Mouse (Mus musculus) forebrain, embryonic 11.5 days (tissue): Measurements from ENCODE around the gene Nprl3. TPM values are rescaled to one million over a fixed set of nuclear protein-coding genes. Genes with fewer than 3 reads are reported as not detected.
A peak's percentile ranks its signal among the peaks of the same experiment; 100 is the strongest.

ENCODE experiments used
- ATAC-seq: fragments of 200-750 bp; cut with Nextera tagmentation; replicated peaks from 2 replicates; pipeline ENCODE4 v1.8.0; 2017; ENCODE audit warnings: moderate TSS enrichment; ENCODE audit not compliant: low FRiP score
- DNase-seq: peaks from one replicate; pipeline ENCODE4 v3.0.0-alpha.2; 2017; ENCODE audit warnings: low spot score
- H3K27ac ChIP-seq: fragments of 300-500 bp; sonication (generic); 2 replicates; pipeline ENCODE4 v1.5.1; 2014; ENCODE audit warnings: low read depth, low read length
- H3K27me3 ChIP-seq: fragments of 300-500 bp; sonication (generic); 2 replicates; pipeline ENCODE4 v1.6.1; 2014; ENCODE audit warnings: mild to moderate bottlenecking, low read length, mixed read lengths; ENCODE audit not compliant: control insufficient read depth, insufficient read depth
- H3K36me3 ChIP-seq: fragments of 300-500 bp; sonication (generic); 2 replicates; pipeline ENCODE4 v1.6.1; 2014; ENCODE audit warnings: mild to moderate bottlenecking, low read length, moderate library complexity, mixed read lengths; ENCODE audit not compliant: control insufficient read depth, insufficient read depth
- H3K4me1 ChIP-seq: fragments of 300-500 bp; sonication (generic); replicated peaks from 2 replicates; pipeline ENCODE4 v1.6.1; 2014; ENCODE audit warnings: low read length, mixed read lengths; ENCODE audit not compliant: control insufficient read depth, insufficient read depth
- H3K4me2 ChIP-seq: fragments of 300-500 bp; sonication (generic); 2 replicates; pipeline ENCODE4 v1.6.1; 2014; ENCODE audit warnings: low read depth, mild to moderate bottlenecking, low read length, moderate library complexity, mixed read lengths; ENCODE audit not compliant: severe bottlenecking
- H3K4me3 ChIP-seq: fragments of 300-500 bp; sonication (generic); 2 replicates; pipeline ENCODE4 v1.5.1; 2014; ENCODE audit warnings: low read depth, low read length
- H3K9ac ChIP-seq: fragments of 300-500 bp; sonication (generic); 2 replicates; pipeline ENCODE4 v1.6.1; 2014; ENCODE audit warnings: low read length
- H3K9me3 ChIP-seq: fragments of 300-500 bp; sonication (generic); 2 replicates; pipeline ENCODE4 v1.6.1; 2016; ENCODE audit warnings: low read length, mixed read lengths; ENCODE audit not compliant: control insufficient read depth
- WGBS: fragments of 180-500 bp; shearing (Covaris S2); extraction: QIAGEN DNeasy Blood & Tissue Kit; methylation state at CpG from one replicate; pipeline ENCODE4 v1.1.7; 2014; 5-methylcytosine and 5-hydroxymethylcytosine counted together
- polyA plus RNA-seq: library from polyadenylated mRNA; unstranded; fragments of >200 nt; fragmentation: Nextera tagmentation; extraction: Ambion mirVana; gene quantifications from 2 replicates; pipeline ENCODE4 v1.2.1, GENCODE M21; 2014

Gene Nprl3
- polyA plus RNA-seq, 1 experiment from 2014 or later, result 44.5 TPM

DNA sequence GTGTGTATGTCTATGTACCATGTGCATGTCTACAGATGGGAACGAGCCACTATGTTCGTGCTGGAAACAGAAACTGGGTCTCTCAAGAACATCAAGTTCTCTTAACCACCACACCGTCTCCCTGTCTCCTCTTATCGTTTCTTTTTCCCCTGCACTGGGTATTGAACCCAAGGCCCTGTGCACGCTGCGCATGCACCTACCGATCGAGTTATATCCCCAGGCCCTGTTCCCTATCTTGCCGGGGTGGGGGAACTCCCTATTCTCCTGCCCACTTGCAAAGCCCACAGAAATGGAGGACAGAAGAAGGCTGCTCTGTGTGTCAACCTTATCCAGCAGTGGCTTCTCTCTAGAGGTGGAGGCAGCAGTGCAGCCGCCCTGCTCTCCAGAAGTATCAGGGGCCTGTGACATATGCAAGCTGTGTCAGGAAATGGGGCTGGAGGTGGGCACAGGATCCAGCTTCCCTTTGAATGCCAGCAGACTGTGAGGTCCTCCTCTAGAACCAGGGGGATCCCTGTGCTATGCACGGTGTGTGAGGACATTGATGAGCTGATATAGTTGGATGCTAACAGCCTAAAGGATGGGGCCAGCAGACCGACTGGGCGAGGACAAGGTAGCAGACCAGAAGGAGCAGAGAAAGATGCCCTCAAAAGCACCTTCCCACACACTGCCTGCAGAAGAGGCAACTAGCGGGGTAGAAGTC lies 69.1 kb downstream of the Nprl3 start:
- ATAC-seq, result no peak
- no peak overlapping the region for H3K9ac ChIP-seq
- no peak overlapping the region for H3K4me3 ChIP-seq
- DNase-seq, result peak; percentile 46
- no peaks in the 10 kb centered on the region for H3K9me3 ChIP-seq
- H3K4me2 ChIP-seq, result no peak overlapping the region
- no peak overlapping the region for H3K27ac ChIP-seq
- H3K27me3 ChIP-seq, result no peaks in the 10 kb centered on the region
- WGBS, result 71% methylated on average over 13 of the region's 14 CpGs
- no peaks in the 10 kb centered on the region for H3K36me3 ChIP-seq
- H3K4me1 ChIP-seq, result no peaks in the 10 kb centered on the region

DNA sequence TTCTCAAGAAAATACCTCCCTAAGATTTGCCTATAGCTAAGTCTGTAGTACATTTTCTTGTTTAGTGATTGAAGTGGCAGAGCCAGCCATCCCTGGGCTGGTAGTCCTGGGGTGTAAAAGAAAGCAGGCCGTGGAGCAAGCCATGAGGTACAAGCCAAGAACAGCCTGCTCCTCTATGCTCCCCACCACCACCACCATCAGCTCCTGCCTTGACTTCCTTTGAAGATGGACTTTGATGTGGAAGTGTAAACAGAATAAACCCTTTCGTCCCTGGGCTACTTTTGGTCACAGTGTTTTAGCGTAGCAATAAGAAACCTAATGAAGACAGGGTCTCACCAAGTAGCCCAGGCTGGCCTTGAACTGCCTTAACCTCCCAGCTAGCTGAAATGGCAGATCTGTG lies 69.7 kb downstream of the Nprl3 start:
- WGBS, result 76% methylated on average over 3 of the region's 3 CpGs
- DNase-seq, result peak; percentile 16
- H3K36me3 ChIP-seq, result no peaks in the 10 kb centered on the region

DNA sequence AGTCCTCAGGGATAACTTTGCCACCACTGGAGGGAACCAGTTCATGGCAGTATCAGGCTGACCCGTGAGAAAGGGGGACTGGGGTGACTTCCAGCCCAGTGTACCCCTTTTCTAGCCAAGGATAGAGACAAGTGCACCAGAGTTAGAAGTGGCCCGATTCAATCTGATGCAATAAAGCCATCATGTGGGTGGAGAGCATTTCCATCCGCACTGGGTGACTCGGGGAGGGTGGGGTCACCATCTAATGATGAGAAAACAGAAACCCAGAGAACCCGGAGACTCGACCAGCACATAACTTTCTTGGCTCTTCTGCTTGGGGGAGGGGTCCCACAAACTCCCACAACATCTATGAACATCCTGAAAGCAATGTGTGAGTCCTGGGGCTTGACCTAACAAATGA lies 70.8 kb downstream of the Nprl3 start:
- Histone ChIP-seq H3K4me2 (no peak overlapping the region), H3K4me3 (no peak overlapping the region), H3K27me3 (no peaks in the 10 kb centered on the region), H3K9ac (no peak overlapping the region), H3K36me3 (no peaks in the 10 kb centered on the region), H3K27ac (no peak overlapping the region), H3K4me1 (no peaks in the 10 kb centered on the region), H3K9me3 (no peaks in the 10 kb centered on the region)
- 82% methylated on average over 6 of the region's 6 CpGs for WGBS
- ATAC-seq, result no peak
- no peak for DNase-seq

More for the DNA sequence above, 69.7 kb downstream of the Nprl3 start:
- H3K4me3 ChIP-seq, result no peak overlapping the region
- no peak overlapping the region for H3K27ac ChIP-seq
- no peaks in the 10 kb centered on the region for H3K27me3 ChIP-seq
- ATAC-seq, result no peak
- no peaks in the 10 kb centered on the region for H3K9me3 ChIP-seq
- no peaks in the 10 kb centered on the region for H3K4me1 ChIP-seq
- no peak overlapping the region for H3K9ac ChIP-seq
- H3K4me2 ChIP-seq, result no peak overlapping the region

DNA sequence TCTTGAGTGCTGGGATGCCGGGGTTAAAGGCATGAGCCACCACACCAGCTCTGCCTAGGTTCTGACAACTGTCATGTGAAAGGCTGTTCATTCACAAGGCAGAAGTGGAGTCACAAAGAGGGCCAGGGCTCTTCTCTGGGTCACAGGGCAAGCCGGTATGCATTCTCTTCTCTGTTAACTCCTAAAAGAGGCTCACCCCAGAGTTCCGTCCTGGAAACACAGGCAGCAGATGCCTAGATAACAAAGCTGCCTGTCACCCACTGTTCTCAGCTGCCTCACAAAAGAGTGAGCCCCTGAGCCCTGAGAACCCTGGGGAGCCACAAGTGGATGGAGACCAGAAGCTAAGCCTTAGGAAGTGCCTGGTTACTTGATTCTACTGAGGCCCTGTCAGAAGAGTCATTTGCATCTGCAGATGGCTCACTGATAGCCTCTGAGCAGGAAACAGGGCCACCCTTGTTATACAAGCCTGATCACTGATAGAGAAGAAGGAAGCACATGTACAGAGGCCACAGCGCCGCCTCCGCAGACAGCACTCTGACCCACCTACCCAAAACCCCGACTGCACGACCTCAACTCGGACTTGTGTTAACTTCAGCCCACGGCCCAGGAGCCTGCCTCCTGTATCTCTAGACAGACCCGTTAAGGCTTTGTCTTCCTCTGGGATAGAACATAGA lies 71.5 kb downstream of the Nprl3 start:
- H3K27me3 ChIP-seq, result no peaks in the 10 kb centered on the region
- peak; percentile 39 for DNase-seq
- H3K4me3 ChIP-seq, result no peak overlapping the region
- no peaks in the 10 kb centered on the region for H3K4me1 ChIP-seq
- WGBS, result 31% methylated on average over 11 of the region's 11 CpGs
- H3K9me3 ChIP-seq, result no peaks in the 10 kb centered on the region
- no peaks in the 10 kb centered on the region for H3K36me3 ChIP-seq
- no peak overlapping the region for H3K4me2 ChIP-seq
- no peak overlapping the region for H3K27ac ChIP-seq
- no peak for ATAC-seq
- H3K9ac ChIP-seq, result no peak overlapping the region

DNA sequence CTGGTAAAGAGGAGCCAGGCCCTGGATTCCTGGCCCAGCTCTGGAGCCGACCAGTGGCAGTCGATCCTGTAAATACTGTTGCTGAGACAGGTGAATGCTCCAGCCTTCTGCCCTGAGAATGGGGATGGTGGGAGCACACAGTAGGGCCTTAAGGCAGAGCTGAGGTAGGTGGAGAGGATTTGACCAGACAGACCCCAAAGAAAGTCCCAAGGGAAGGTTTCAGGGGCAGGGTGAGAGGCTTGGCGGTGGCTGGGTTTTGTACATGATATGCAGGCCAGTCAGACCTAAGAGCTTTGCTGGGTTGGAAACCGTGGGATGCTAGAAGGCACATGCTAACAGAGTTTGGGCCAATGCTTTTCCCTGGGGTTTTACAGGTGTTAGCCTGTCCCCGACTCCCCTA lies 72.9 kb downstream of the Nprl3 start:
- Histone ChIP-seq H3K9me3 (no peaks in the 10 kb centered on the region), H3K9ac (no peak overlapping the region), H3K27ac (no peak overlapping the region), H3K4me2 (no peak overlapping the region), H3K36me3 (no peaks in the 10 kb centered on the region), H3K4me1 (no peaks in the 10 kb centered on the region), H3K27me3 (no peaks in the 10 kb centered on the region), H3K4me3 (no peak overlapping the region)
- ATAC-seq (no peak), DNase-seq (peak; percentile 29)
- 79% methylated on average over 5 of the region's 5 CpGs for WGBS

DNA sequence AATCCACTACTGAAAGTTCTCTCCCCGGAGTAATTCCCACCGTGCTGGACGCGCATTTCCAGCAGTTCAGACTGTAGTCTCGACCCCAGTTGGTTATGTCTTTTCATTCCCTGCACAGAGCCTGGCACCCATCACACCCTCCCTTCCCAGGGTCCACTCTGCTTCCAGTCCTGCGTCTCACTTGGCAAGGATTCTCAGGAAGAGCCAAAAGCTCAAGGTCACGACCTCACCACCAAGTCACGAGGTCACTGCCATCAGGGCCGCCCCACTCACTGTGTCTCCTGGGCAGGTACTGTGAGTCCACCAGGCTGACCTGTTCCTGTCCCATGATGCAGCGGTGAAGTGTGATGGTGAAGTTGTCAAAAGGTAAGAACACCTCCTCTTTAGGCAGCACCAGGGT lies 73.4 kb downstream of the Nprl3 start:
- H3K9ac ChIP-seq, result no peak overlapping the region
- no peak for ATAC-seq
- 89% methylated on average over 10 of the region's 10 CpGs for WGBS
- no peaks in the 10 kb centered on the region for H3K4me1 ChIP-seq
- no peak overlapping the region for H3K4me2 ChIP-seq
- H3K27me3 ChIP-seq, result no peaks in the 10 kb centered on the region
- H3K36me3 ChIP-seq, result no peaks in the 10 kb centered on the region
- DNase-seq, result peak; percentile 47
- H3K9me3 ChIP-seq, result no peaks in the 10 kb centered on the region
- no peak overlapping the region for H3K27ac ChIP-seq
- H3K4me3 ChIP-seq, result no peak overlapping the region

DNA sequence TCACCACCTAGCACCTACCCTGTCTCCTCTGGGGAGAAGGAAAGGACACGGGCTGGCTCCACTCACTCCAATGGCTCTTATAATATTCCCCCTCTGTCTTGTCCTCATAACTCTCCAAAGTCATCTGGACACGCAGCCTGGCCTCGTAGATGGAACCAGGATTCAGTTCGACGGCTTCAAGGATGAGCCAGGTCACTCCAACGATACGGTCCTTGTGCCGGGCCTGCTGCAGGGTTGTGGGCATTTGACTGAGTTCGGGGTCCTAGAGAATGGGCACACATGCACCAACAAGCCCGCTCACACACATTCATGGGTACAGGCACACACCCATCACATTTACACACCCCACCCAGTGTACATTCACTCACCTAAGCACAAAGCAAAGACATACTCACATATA lies 74.4 kb downstream of the Nprl3 start:
- no peaks in the 10 kb centered on the region for H3K27me3 ChIP-seq
- no peak overlapping the region for H3K4me3 ChIP-seq
- no peaks in the 10 kb centered on the region for H3K9me3 ChIP-seq
- H3K27ac ChIP-seq, result no peak overlapping the region
- no peaks in the 10 kb centered on the region for H3K4me1 ChIP-seq
- no peak overlapping the region for H3K4me2 ChIP-seq
- DNase-seq, result no peak
- ATAC-seq, result no peak
- H3K36me3 ChIP-seq, result no peaks in the 10 kb centered on the region
- no peak overlapping the region for H3K9ac ChIP-seq
- WGBS, result 89% methylated on average over 10 of the region's 10 CpGs

DNA sequence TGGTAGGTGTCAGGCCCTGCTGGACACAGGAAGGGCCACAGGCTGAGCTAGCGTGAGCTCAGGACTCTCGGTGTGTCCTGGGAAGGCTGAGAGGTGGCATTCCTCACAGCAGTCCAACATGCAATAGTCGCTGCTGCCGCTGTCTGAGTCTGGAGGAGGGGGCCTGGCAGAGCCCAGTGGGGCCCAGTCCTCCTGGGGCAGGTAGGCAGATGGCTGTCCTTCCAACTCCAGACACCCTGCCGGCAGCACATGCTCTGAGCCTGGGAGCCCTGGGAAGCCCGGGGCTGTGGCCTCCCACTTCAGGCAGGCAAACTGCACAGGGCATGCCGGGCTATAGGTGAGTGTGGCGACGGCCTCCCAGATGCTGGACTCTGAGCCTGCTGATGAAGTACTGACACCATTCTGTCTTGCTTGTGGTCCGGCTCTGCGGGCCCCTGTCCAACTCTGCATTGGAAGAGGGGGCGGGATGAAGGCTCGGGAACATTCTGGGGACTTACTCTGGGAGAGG lies 76.8 kb downstream of the Nprl3 start:
- no peaks in the 10 kb centered on the region for H3K27me3 ChIP-seq
- no peak for DNase-seq
- no peaks in the 10 kb centered on the region for H3K9me3 ChIP-seq
- no peaks in the 10 kb centered on the region for H3K36me3 ChIP-seq
- no peak for ATAC-seq
- H3K4me2 ChIP-seq, result no peak overlapping the region
- WGBS, result 80% methylated on average over 13 of the region's 13 CpGs
- no peak overlapping the region for H3K9ac ChIP-seq
- no peak overlapping the region for H3K27ac ChIP-seq
- no peaks in the 10 kb centered on the region for H3K4me1 ChIP-seq
- H3K4me3 ChIP-seq, result no peak overlapping the region

DNA sequence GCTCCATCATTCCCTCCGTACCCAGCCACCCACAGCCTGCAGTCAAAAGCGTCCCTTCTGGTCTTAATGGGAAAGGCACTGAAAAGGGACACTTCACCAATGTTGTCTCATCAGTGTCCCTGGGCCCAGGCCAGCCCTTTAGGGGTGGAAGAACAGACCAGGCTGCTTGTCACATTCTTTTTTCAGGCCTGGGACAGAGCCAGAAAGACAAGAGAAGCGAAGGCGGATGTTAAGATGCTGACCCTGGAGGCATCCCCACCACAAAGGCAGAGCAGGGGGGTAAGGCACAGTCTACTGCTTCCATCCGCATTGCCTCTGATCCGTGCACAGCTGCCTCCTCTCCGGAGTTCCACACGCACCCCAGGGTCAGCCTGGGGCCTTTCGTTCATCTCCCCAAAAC lies 77.4 kb downstream of the Nprl3 start:
- Histone ChIP-seq H3K4me3 (no peak overlapping the region), H3K27me3 (no peaks in the 10 kb centered on the region), H3K9ac (no peak overlapping the region), H3K9me3 (no peaks in the 10 kb centered on the region), H3K4me2 (no peak overlapping the region), H3K27ac (no peak overlapping the region), H3K4me1 (no peaks in the 10 kb centered on the region), H3K36me3 (no peaks in the 10 kb centered on the region)
- 80% methylated on average over 9 of the region's 9 CpGs for WGBS
- DNase-seq, result no peak
- ATAC-seq, result no peak
